Mouse (Mus musculus) heart, adult 2 months (tissue): ENCODE results near the gene Podxl2. TPM values are rescaled to one million over a fixed set of nuclear protein-coding genes. Genes with fewer than 3 reads are reported as not detected.

Source experiments
- DNase-seq, 2 experiments: peaks; one replicate each; pipeline ENCODE4 v3.0.0; 2021
- H3K27ac ChIP-seq: fragments of 200-600 bp; 2 replicates; pipeline ENCODE4 v1.8.1; 2022
- H3K27me3 ChIP-seq: fragments of 200-500 bp; 2 replicates; pipeline ENCODE4 v1.6.1; 2012; ENCODE audit warnings: mild to moderate bottlenecking, low read length, inconsistent platforms, mixed read lengths; ENCODE audit not compliant: control insufficient read depth, insufficient read depth
- H3K36me3 ChIP-seq: fragments of 200-500 bp; 2 replicates; pipeline ENCODE4 v1.6.1; 2012; ENCODE audit warnings: low read length, inconsistent platforms; ENCODE audit not compliant: control insufficient read depth, insufficient read depth
- H3K4me1 ChIP-seq: fragments of 200-500 bp; 2 replicates; pipeline ENCODE4 v1.6.1; 2011; ENCODE audit warnings: low read length; ENCODE audit not compliant: control insufficient read depth, insufficient read depth
- H3K4me3 ChIP-seq: fragments of 200-600 bp; 2 replicates; pipeline ENCODE4 v1.8.1; 2022
- H3K79me2 ChIP-seq: fragments of 200-500 bp; replicated peaks from 2 replicates; pipeline ENCODE4 v1.6.1; 2012; ENCODE audit warnings: mild to moderate bottlenecking, inconsistent platforms, low read length, moderate library complexity, mixed read lengths; ENCODE audit not compliant: control insufficient read depth, insufficient read depth
- H3K9ac ChIP-seq: fragments of 200-500 bp; 2 replicates; pipeline ENCODE4 v1.6.1; 2012; ENCODE audit warnings: low read depth, mild to moderate bottlenecking, control low read depth, inconsistent platforms, low read length, mixed read lengths
- CTCF ChIP-seq: fragments of 200-600 bp; IDR thresholded peaks from 2 replicates; pipeline ENCODE4 v1.8.1; 2022; ENCODE audit warnings: antibody characterized with exemption, mild to moderate bottlenecking, moderate library complexity
- EP300 ChIP-seq: fragments of 200-500 bp; IDR thresholded peaks from 2 replicates; pipeline ENCODE4 v1.6.1; 2011; ENCODE audit warnings: low read depth, low read length, control low read depth; ENCODE audit not compliant: insufficient read depth
- POLR2A ChIP-seq: fragments of 200-500 bp; IDR thresholded peaks from 2 replicates; pipeline ENCODE4 v1.6.1; 2011; ENCODE audit warnings: mild to moderate bottlenecking, low read depth, low read length, control low read depth; ENCODE audit not compliant: insufficient read depth
- WGBS: fragments of 180-500 bp; shearing (Covaris S2); methylation state at CpG from one replicate; pipeline ENCODE4 v1.1.7; 2018; 5-methylcytosine and 5-hydroxymethylcytosine counted together
- intact Hi-C: fragments of 180-260 bp; cut with DNase I; formaldehyde crosslinking; loops from one replicate; pipeline ENCODE4 v1.15.1; 2025
- polyA plus RNA-seq: library from polyadenylated mRNA; depleted of rRNA; stranded (reverse); fragments of >200 nt; gene quantifications from 2 replicates; pipeline ENCODE4 v1.2.3, GENCODE M21; 2012
- total RNA-seq, 2 experiments: library from RNA; stranded (reverse); gene quantifications; 2 replicates each; pipeline ENCODE4 v1.2.3; 2021

Gene Podxl2
- total and polyA plus RNA-seq, 3 experiments: 13.1 to 26.2 (median 15.9) TPM

GRCm38 (mm10) chr6:88858341-88858740 lies 16.5 kb downstream of the Podxl2 start:
- 67% methylated on average over 7 of the region's 7 CpGs for WGBS
- Histone ChIP-seq H3K27me3 (no peaks in the 10 kb centered on the region), H3K4me3 (no peak overlapping the region), H3K36me3 (no peaks in the 10 kb centered on the region), H3K9ac (no peak overlapping the region), H3K79me2 (no peaks in the 10 kb centered on the region), H3K4me1 (peaks cover 3% of the 10 kb centered on the region; the same call in 1 of the 2 replicates), H3K27ac (no peak overlapping the region)
- no peak for TF ChIP-seq POLR2A
- TF ChIP-seq EP300: no peak
- TF ChIP-seq CTCF: no peak
- no peak for DNase-seq
- intact Hi-C loops: no loop called here

- Histone ChIP-seq H3K27ac (peak overlapping the region; percentile 79), H3K36me3 (no peaks in the 10 kb centered on the region), H3K79me2 (no peaks in the 10 kb centered on the region), H3K4me1 (peaks cover 3% of the 10 kb centered on the region; the same call in 1 of the 2 replicates), H3K4me3 (no peak overlapping the region), H3K27me3 (no peaks in the 10 kb centered on the region), H3K9ac (peak overlapping the region; percentile 41; the same call in 1 of the 2 replicates)
- TF ChIP-seq EP300: no peak
- intact Hi-C loops: no loop called here
- 78% methylated on average over 6 of the region's 6 CpGs for WGBS
- no peak for DNase-seq
These were observed 17.0 kb downstream of the Podxl2 start for GRCm38 (mm10) chr6:88857830-88858229.

GRCm38 (mm10) chr6:88857249-88857648 lies 17.6 kb downstream of the Podxl2 start:
- intact Hi-C loops: no loop called here
- H3K79me2 ChIP-seq: no peaks in the 10 kb centered on the region
- 14% methylated on average over 9 of the region's 9 CpGs for WGBS
- peak overlapping the region; percentile 41 for H3K9ac ChIP-seq
- peak; percentile 62 for TF ChIP-seq CTCF
- TF ChIP-seq EP300: 0 out of 2 replicates have a peak, but pooled peaks have one; percentile 54
- TF ChIP-seq POLR2A: 0 out of 2 replicates have a peak, but pooled peaks have one; percentile 36
- no peaks in the 10 kb centered on the region for H3K36me3 ChIP-seq
- H3K27me3 ChIP-seq: no peaks in the 10 kb centered on the region
- peaks cover 3% of the 10 kb centered on the region; the same call in 1 of the 2 replicates for H3K4me1 ChIP-seq
- peak; percentile 59 to 78 for DNase-seq
- no peak overlapping the region for H3K4me3 ChIP-seq
- H3K27ac ChIP-seq: peak overlapping the region; percentile 79

GRCm38 (mm10) chr6:88855636-88856035 lies 19.2 kb downstream of the Podxl2 start:
- Histone ChIP-seq H3K79me2 (no peaks in the 10 kb centered on the region), H3K4me3 (no peak overlapping the region), H3K9ac (no peak overlapping the region), H3K4me1 (peaks cover 3% of the 10 kb centered on the region; the same call in 1 of the 2 replicates), H3K27ac (no peak overlapping the region), H3K36me3 (no peaks in the 10 kb centered on the region), H3K27me3 (no peaks in the 10 kb centered on the region)
- 25% methylated on average over 5 of the region's 5 CpGs for WGBS
- DNase-seq: no peak
- no peak for TF ChIP-seq EP300
- TF ChIP-seq CTCF: peak; percentile 77
- intact Hi-C loops: loop anchor here (1.0 kb wide), 1 partner anchor 306 kb away; no protein-coding TSS in a partner anchor

DNA sequence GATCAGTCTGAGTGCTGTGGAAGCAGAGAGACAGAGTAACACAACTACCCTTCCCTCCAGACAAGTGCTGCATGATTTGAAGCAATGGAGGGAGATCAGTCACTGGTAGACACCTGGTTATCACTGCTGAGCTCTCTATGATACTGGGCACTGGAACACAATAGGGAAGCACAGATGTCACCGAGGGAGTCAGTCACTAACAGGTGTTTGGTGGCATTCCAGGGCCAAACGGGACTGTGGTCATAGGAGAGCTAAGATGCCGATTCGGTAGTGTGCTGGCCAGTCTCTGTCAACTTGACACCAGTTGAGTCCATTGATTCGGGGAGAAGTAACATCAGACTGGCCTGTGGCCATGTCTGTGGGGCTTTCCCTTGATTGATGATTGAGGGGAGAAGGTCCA lies 20.3 kb downstream of the Podxl2 start:
- H3K9ac ChIP-seq: no peak overlapping the region
- 71% methylated on average over 5 of the region's 5 CpGs for WGBS
- no peak overlapping the region for H3K4me3 ChIP-seq
- no peaks in the 10 kb centered on the region for H3K27me3 ChIP-seq
- H3K79me2 ChIP-seq: no peaks in the 10 kb centered on the region
- no peak overlapping the region for H3K27ac ChIP-seq
- peaks cover 8% of the 10 kb centered on the region for H3K4me1 ChIP-seq
- intact Hi-C loops: no loop called here
- H3K36me3 ChIP-seq: no peaks in the 10 kb centered on the region
- TF ChIP-seq EP300 (no peak), CTCF (no peak), POLR2A (no peak)
- DNase-seq: no peak

DNA sequence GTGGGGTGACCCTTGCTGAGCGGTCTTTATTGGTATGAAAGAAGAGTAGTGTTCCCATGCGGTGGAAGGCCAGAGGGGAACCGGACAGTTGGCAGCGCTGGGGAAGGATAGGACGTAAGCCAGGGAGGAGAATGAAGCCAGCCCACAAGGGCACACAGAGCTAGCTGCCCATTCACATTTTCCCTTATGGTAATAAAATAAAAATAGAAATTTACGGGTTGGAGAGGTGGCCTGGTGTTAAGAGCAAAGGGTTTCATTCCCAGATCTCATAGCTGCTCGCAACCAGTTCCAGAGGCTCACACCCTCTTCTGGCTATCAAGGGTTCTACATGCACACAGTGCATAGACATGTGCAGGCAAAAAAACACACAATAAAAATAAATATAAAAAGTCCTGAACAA lies 24.8 kb downstream of the Podxl2 start:
- no peaks in the 10 kb centered on the region for H3K36me3 ChIP-seq
- H3K27ac ChIP-seq: peak overlapping the region; percentile 57
- 58% methylated on average over 7 of the region's 7 CpGs for WGBS
- TF ChIP-seq EP300 (no peak), CTCF (peak; percentile 53)
- H3K79me2 ChIP-seq: no peaks in the 10 kb centered on the region
- no peak for DNase-seq
- H3K4me1 ChIP-seq: peaks cover 5% of the 10 kb centered on the region
- no peak overlapping the region for H3K9ac ChIP-seq
- no peaks in the 10 kb centered on the region for H3K27me3 ChIP-seq
- H3K4me3 ChIP-seq: no peak overlapping the region
- intact Hi-C loops: no loop called here
